Mouse (Mus musculus) forebrain, embryonic 13.5 days (tissue): Measurements from ENCODE around the gene Lce1i. TPM values are rescaled to one million over a fixed set of nuclear protein-coding genes. Genes with fewer than 3 reads are reported as not detected.

Source experiments
- polyA plus RNA-seq: library from polyadenylated mRNA; unstranded; fragments of >200 nt; fragmentation: Nextera tagmentation; extraction: Ambion mirVana; gene quantifications from 2 replicates; pipeline ENCODE4 v1.2.1, GENCODE M21; 2015

Lce1i gene
- polyA plus RNA-seq, 1 experiment from 2014 or later = not detected

Other genes starting within 250 kb of the Lce1i start
- gene 2310046K23Rik, start 244.4 kb downstream of the Lce1i start, polyA plus RNA-seq = not detected in 2 replicates
- gene Ivl, start 205.2 kb downstream of the Lce1i start, polyA plus RNA-seq = not detected in 2 replicates
- not detected in 2 replicates for gene Smcp, start 189.9 kb downstream of the Lce1i start, polyA plus RNA-seq
- not detected in 2 replicates for gene 2210017I01Rik, start 171.4 kb downstream of the Lce1i start, polyA plus RNA-seq
- gene Lce6a, start 157.2 kb downstream of the Lce1i start, polyA plus RNA-seq = not detected in 2 replicates
- gene Lce1a1, start 130.6 kb downstream of the Lce1i start, polyA plus RNA-seq = not detected in 2 replicates
- not detected in 2 replicates for gene Lce1b, start 122.0 kb downstream of the Lce1i start, polyA plus RNA-seq
- not detected in 2 replicates for gene Lce1a2, start 108.6 kb downstream of the Lce1i start, polyA plus RNA-seq
- not detected in 2 replicates for gene Lce1c, start 99.7 kb downstream of the Lce1i start, polyA plus RNA-seq
- gene Lce1d, start 91.7 kb downstream of the Lce1i start, polyA plus RNA-seq = not detected in 2 replicates
- not detected in 2 replicates for gene Lce1e, start 69.8 kb downstream of the Lce1i start, polyA plus RNA-seq
- gene Lce1f, start 58.5 kb downstream of the Lce1i start, polyA plus RNA-seq = not detected in 2 replicates
- not detected in 2 replicates for gene Gm38119, start 39.8 kb downstream of the Lce1i start, polyA plus RNA-seq
- gene Lce1g, start 26.6 kb downstream of the Lce1i start, polyA plus RNA-seq = not detected in 2 replicates
- not detected in 2 replicates for gene Lce1h, start 13.8 kb downstream of the Lce1i start, polyA plus RNA-seq
- gene Lce1j, start 11.6 kb upstream of the Lce1i start, polyA plus RNA-seq = not detected in 2 replicates
- not detected in 2 replicates for gene Lce1k, start 29.0 kb upstream of the Lce1i start, polyA plus RNA-seq
- not detected in 2 replicates for gene Kprp, start 48.3 kb upstream of the Lce1i start, polyA plus RNA-seq
- gene Lce1l, start 72.4 kb upstream of the Lce1i start, polyA plus RNA-seq = not detected in 2 replicates
- not detected in 2 replicates for gene 2310050C09Rik, start 91.3 kb upstream of the Lce1i start, polyA plus RNA-seq
- not detected in 2 replicates for gene Lce3a, start 147.3 kb upstream of the Lce1i start, polyA plus RNA-seq
- gene Lce3b, start 154.1 kb upstream of the Lce1i start, polyA plus RNA-seq = not detected in 2 replicates
- not detected in 2 replicates for gene Lce3c, start 165.6 kb upstream of the Lce1i start, polyA plus RNA-seq
- gene Lce3d, start 178.5 kb upstream of the Lce1i start, polyA plus RNA-seq = not detected in 2 replicates
- not detected in 2 replicates for gene Lce3e, start 188.2 kb upstream of the Lce1i start, polyA plus RNA-seq
- not detected in 2 replicates for gene Lce3f, start 213.3 kb upstream of the Lce1i start, polyA plus RNA-seq
- gene Crct1, start 236.8 kb upstream of the Lce1i start, polyA plus RNA-seq = not detected in 2 replicates
- not detected in 2 replicates for gene Lce1m, start 240.2 kb upstream of the Lce1i start, polyA plus RNA-seq